Mouse (Mus musculus) retina, postnatal 7 days (tissue): Measurements from ENCODE around the gene Rpl31.

ENCODE experiments used
- DNase-seq: peaks from one replicate; pipeline ENCODE4 v3.0.0-alpha.2; 2012; ENCODE audit warnings: low read depth, low spot score

Gene Rpl31

GRCm38 (mm10) chr1:39399228-39399627 lies 31.6 kb downstream of the Rpl31 start:
- DNase-seq, result no peak

GRCm38 (mm10) chr1:39400173-39400572 lies 32.5 kb downstream of the Rpl31 start:
- no peak for DNase-seq

- DNase-seq, result no peak
Measured at GRCm38 (mm10) chr1:39407108-39407507, 39.5 kb downstream of the Rpl31 start.

- no peak for DNase-seq
Measured at GRCm38 (mm10) chr1:39408123-39408522, 40.5 kb downstream of the Rpl31 start.

GRCm38 (mm10) chr1:39408668-39409067 lies 41.0 kb downstream of the Rpl31 start:
- DNase-seq, result no peak

- no peak for DNase-seq
Measured at GRCm38 (mm10) chr1:39410085-39410821, 42.6 kb downstream of the Rpl31 start.

- DNase-seq, result no peak
Measured at GRCm38 (mm10) chr1:39417817-39418216, 50.2 kb downstream of the Rpl31 start.

- no peak for DNase-seq
Measured at GRCm38 (mm10) chr1:39418852-39419251, 51.2 kb downstream of the Rpl31 start.

GRCm38 (mm10) chr1:39420987-39421386 lies 53.3 kb downstream of the Rpl31 start:
- no peak for DNase-seq
